Mouse (Mus musculus): Measurements from ENCODE around the gene Rftn1. TPM values are rescaled to one million over a fixed set of nuclear protein-coding genes. Genes with fewer than 3 reads are reported as not detected.

The Rftn1 gene
- polyA plus RNA-seq, 1 experiment from 2014 or later, result 9.7 TPM

- no peak for ATAC-seq (replicated peaks; ENCODE audit: low FRiP score, low TSS enrichment, low read depth)
- no peak for DNase-seq (ENCODE audit: low spot score)
These were observed 89.1 kb downstream of the Rftn1 start for GRCm38 (mm10) chr17:50101416-50101815.

DNA sequence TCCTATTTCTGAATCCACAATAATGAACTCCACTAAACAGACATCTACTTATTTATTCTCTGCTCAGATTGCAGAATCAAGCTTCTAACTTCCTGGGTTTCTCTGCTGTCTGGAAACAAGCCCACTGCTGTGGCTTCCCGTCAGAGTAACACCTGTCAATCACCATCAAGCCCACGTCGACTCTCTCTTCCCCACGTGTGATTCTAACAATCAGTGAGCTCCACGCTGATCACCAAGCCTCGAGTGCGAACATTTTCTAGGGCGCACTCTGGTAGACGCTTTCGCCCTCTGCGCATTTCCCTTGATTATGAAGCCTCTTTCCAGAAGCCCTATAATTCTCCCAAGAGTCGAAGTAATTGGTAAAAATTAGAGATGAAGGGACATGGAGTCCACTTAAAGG is 90.4 kb downstream of the Rftn1 start:
- no peak for ATAC-seq (replicated peaks; ENCODE audit: low FRiP score, low TSS enrichment, low read depth)
- Histone ChIP-seq H3K27me3 (replicated peaks; ENCODE audit: control insufficient read depth, insufficient read depth, low read length) (no peaks in the 10 kb centered on the region), H3K27ac (ENCODE audit: low read depth) (no peak overlapping the region), H3K4me2 (ENCODE audit: low read length) (no peak overlapping the region), H3K4me3 (ENCODE audit: low read depth, low read length) (no peak overlapping the region), H3K9ac (ENCODE audit: low read length) (no peak overlapping the region), H3K36me3 (ENCODE audit: control insufficient read depth, insufficient read depth, low read length) (no peaks in the 10 kb centered on the region), H3K9me3 (ENCODE audit: control insufficient read depth, low read length) (no peaks in the 10 kb centered on the region), H3K4me1 (replicated peaks; ENCODE audit: control insufficient read depth, insufficient read depth, low read length) (no peaks in the 10 kb centered on the region)
- DNase-seq (ENCODE audit: low spot score), result no peak
- 75% methylated on average over 12 of the region's 12 CpGs for WGBS

More at GRCm38 (mm10) chr17:50101416-50101815, 89.1 kb downstream of the Rftn1 start:
- Histone ChIP-seq H3K9me3 (ENCODE audit: control insufficient read depth, low read length) (no peaks in the 10 kb centered on the region), H3K36me3 (ENCODE audit: control insufficient read depth, insufficient read depth, low read length) (no peaks in the 10 kb centered on the region; the same call in 1 of the 2 replicates), H3K4me1 (replicated peaks; ENCODE audit: control insufficient read depth, insufficient read depth, low read length) (no peaks in the 10 kb centered on the region), H3K27ac (ENCODE audit: low read depth) (no peak overlapping the region), H3K9ac (ENCODE audit: low read length) (no peak overlapping the region), H3K27me3 (replicated peaks; ENCODE audit: control insufficient read depth, insufficient read depth, low read length) (no peaks in the 10 kb centered on the region), H3K4me3 (ENCODE audit: low read depth, low read length) (no peak overlapping the region), H3K4me2 (ENCODE audit: low read length) (no peak overlapping the region)
- WGBS, result 92% methylated on average over 3 of the region's 3 CpGs

DNA sequence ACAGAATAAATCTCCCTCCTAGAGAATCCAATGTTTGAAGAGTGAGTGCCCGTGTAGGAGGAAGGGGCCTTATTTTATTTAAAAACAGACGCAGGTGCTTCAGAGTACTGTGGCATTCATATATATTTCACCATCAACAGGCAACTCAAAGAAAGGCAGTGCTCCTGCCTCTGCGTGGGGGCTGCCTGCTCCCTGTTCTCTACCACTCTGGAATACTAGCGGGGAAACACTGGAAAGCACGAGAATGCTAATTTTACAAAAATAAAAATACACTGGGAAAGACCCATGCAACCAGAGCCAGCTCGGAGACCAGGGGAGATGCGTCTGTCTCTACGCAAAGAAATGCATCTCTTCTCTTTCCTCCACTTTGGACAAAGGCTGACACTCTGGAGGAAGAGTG is 91.1 kb downstream of the Rftn1 start:
- ATAC-seq (replicated peaks; ENCODE audit: low FRiP score, low TSS enrichment, low read depth), result no peak
- Histone ChIP-seq H3K4me3 (ENCODE audit: low read depth, low read length) (no peak overlapping the region), H3K9ac (ENCODE audit: low read length) (no peak overlapping the region), H3K27me3 (replicated peaks; ENCODE audit: control insufficient read depth, insufficient read depth, low read length) (no peaks in the 10 kb centered on the region), H3K36me3 (ENCODE audit: control insufficient read depth, insufficient read depth, low read length) (no peaks in the 10 kb centered on the region), H3K4me1 (replicated peaks; ENCODE audit: control insufficient read depth, insufficient read depth, low read length) (no peaks in the 10 kb centered on the region), H3K9me3 (ENCODE audit: control insufficient read depth, low read length) (no peaks in the 10 kb centered on the region), H3K27ac (ENCODE audit: low read depth) (no peak overlapping the region), H3K4me2 (ENCODE audit: low read length) (no peak overlapping the region)
- no peak for DNase-seq (ENCODE audit: low spot score)
- WGBS, result 64% methylated on average over 8 of the region's 8 CpGs

GRCm38 (mm10) chr17:50098297-50098696 is 92.2 kb downstream of the Rftn1 start:
- WGBS, result 89% methylated on average over 6 of the region's 6 CpGs
- Histone ChIP-seq H3K9me3 (ENCODE audit: control insufficient read depth, low read length) (no peaks in the 10 kb centered on the region), H3K4me1 (replicated peaks; ENCODE audit: control insufficient read depth, insufficient read depth, low read length) (no peaks in the 10 kb centered on the region), H3K4me3 (ENCODE audit: low read depth, low read length) (no peak overlapping the region), H3K9ac (ENCODE audit: low read length) (no peak overlapping the region), H3K27me3 (replicated peaks; ENCODE audit: control insufficient read depth, insufficient read depth, low read length) (no peaks in the 10 kb centered on the region), H3K4me2 (ENCODE audit: low read length) (no peak overlapping the region), H3K36me3 (ENCODE audit: control insufficient read depth, insufficient read depth, low read length) (no peaks in the 10 kb centered on the region), H3K27ac (ENCODE audit: low read depth) (no peak overlapping the region)
- ATAC-seq (replicated peaks; ENCODE audit: low FRiP score, low TSS enrichment, low read depth) (no peak), DNase-seq (ENCODE audit: low spot score) (no peak)

GRCm38 (mm10) chr17:50097831-50098230 is 92.6 kb downstream of the Rftn1 start:
- H3K4me2 ChIP-seq (ENCODE audit: low read length), result no peak overlapping the region
- H3K36me3 ChIP-seq (ENCODE audit: control insufficient read depth, insufficient read depth, low read length), result no peaks in the 10 kb centered on the region
- H3K9me3 ChIP-seq (ENCODE audit: control insufficient read depth, low read length), result no peaks in the 10 kb centered on the region
- no peak overlapping the region for H3K4me3 ChIP-seq (ENCODE audit: low read depth, low read length)
- 88% methylated on average over 5 of the region's 5 CpGs for WGBS
- no peak for DNase-seq (ENCODE audit: low spot score)
- H3K27me3 ChIP-seq (replicated peaks; ENCODE audit: control insufficient read depth, insufficient read depth, low read length), result no peaks in the 10 kb centered on the region
- H3K27ac ChIP-seq (ENCODE audit: low read depth), result no peak overlapping the region
- ATAC-seq (replicated peaks; ENCODE audit: low FRiP score, low TSS enrichment, low read depth), result no peak
- no peaks in the 10 kb centered on the region for H3K4me1 ChIP-seq (replicated peaks; ENCODE audit: control insufficient read depth, insufficient read depth, low read length)
- no peak overlapping the region for H3K9ac ChIP-seq (ENCODE audit: low read length)

DNA sequence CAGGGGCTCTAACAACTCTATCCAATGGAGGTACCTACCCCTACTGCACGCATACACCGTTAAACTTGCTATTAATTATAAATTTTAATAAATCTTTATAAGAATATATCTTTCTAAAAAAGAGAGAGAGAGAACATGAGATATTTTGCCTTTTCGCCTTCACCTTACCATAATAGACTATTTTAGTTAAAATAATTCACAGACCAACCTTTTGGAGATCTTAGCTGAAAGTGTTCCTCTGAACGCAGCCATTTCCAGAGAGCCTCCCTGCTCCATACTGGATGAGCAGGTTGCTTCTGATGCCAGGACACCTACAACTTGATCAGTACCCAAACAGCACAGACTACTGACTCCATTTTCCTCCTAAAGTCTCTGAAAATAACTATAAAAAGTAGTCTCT is 94.2 kb downstream of the Rftn1 start:
- Histone ChIP-seq H3K9ac (ENCODE audit: low read length) (no peak overlapping the region), H3K27me3 (replicated peaks; ENCODE audit: control insufficient read depth, insufficient read depth, low read length) (no peaks in the 10 kb centered on the region), H3K36me3 (ENCODE audit: control insufficient read depth, insufficient read depth, low read length) (no peaks in the 10 kb centered on the region), H3K4me3 (ENCODE audit: low read depth, low read length) (no peak overlapping the region), H3K9me3 (ENCODE audit: control insufficient read depth, low read length) (no peaks in the 10 kb centered on the region), H3K4me2 (ENCODE audit: low read length) (no peak overlapping the region), H3K27ac (ENCODE audit: low read depth) (no peak overlapping the region), H3K4me1 (replicated peaks; ENCODE audit: control insufficient read depth, insufficient read depth, low read length) (no peaks in the 10 kb centered on the region)
- 95% methylated on average over 4 of the region's 4 CpGs for WGBS
- DNase-seq (ENCODE audit: low spot score) (no peak), ATAC-seq (replicated peaks; ENCODE audit: low FRiP score, low TSS enrichment, low read depth) (no peak)

DNA sequence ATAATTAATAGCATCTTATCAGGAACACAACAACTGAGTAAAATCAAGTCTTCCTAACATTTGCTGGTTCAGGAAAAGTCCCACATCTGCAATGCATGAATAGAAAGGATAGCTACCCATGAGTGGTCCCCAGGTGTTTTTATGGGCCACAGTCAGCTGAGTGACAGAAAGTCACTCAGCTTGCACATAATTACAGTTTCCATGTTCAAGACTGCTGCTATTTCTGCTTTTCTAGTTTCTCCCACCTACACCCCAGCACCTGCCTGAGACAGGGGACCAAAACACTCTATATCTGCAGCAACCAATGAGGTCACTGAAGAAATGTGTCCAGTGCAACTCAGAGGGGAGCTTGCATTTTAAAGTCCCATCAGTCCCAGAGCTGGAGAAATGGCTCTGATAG is 95.9 kb downstream of the Rftn1 start:
- H3K27ac ChIP-seq (ENCODE audit: low read depth), result no peak overlapping the region
- ATAC-seq (replicated peaks; ENCODE audit: low FRiP score, low TSS enrichment, low read depth), result no peak

GRCm38 (mm10) chr17:50094077-50094476 is 96.4 kb downstream of the Rftn1 start:
- no peak for ATAC-seq (replicated peaks; ENCODE audit: low FRiP score, low TSS enrichment, low read depth)
- H3K4me1 ChIP-seq (replicated peaks; ENCODE audit: control insufficient read depth, insufficient read depth, low read length), result no peaks in the 10 kb centered on the region
- H3K4me2 ChIP-seq (ENCODE audit: low read length), result no peak overlapping the region
- DNase-seq (ENCODE audit: low spot score), result no peak
- H3K27me3 ChIP-seq (replicated peaks; ENCODE audit: control insufficient read depth, insufficient read depth, low read length), result no peaks in the 10 kb centered on the region
- H3K36me3 ChIP-seq (ENCODE audit: control insufficient read depth, insufficient read depth, low read length), result no peaks in the 10 kb centered on the region
- H3K27ac ChIP-seq (ENCODE audit: low read depth), result no peak overlapping the region
- no peaks in the 10 kb centered on the region for H3K9me3 ChIP-seq (ENCODE audit: control insufficient read depth, low read length)
- H3K9ac ChIP-seq (ENCODE audit: low read length), result no peak overlapping the region
- 78% methylated on average over 5 of the region's 5 CpGs for WGBS
- no peak overlapping the region for H3K4me3 ChIP-seq (ENCODE audit: low read depth, low read length)

More for the DNA sequence above, 95.9 kb downstream of the Rftn1 start:
- no peaks in the 10 kb centered on the region for H3K4me1 ChIP-seq (replicated peaks; ENCODE audit: control insufficient read depth, insufficient read depth, low read length)
- no peak overlapping the region for H3K9ac ChIP-seq (ENCODE audit: low read length)
- no peak overlapping the region for H3K4me2 ChIP-seq (ENCODE audit: low read length)
- DNase-seq (ENCODE audit: low spot score), result no peak
- H3K4me3 ChIP-seq (ENCODE audit: low read depth, low read length), result no peak overlapping the region
- H3K36me3 ChIP-seq (ENCODE audit: control insufficient read depth, insufficient read depth, low read length), result no peaks in the 10 kb centered on the region
- H3K9me3 ChIP-seq (ENCODE audit: control insufficient read depth, low read length), result no peaks in the 10 kb centered on the region
- no peaks in the 10 kb centered on the region for H3K27me3 ChIP-seq (replicated peaks; ENCODE audit: control insufficient read depth, insufficient read depth, low read length)

DNA sequence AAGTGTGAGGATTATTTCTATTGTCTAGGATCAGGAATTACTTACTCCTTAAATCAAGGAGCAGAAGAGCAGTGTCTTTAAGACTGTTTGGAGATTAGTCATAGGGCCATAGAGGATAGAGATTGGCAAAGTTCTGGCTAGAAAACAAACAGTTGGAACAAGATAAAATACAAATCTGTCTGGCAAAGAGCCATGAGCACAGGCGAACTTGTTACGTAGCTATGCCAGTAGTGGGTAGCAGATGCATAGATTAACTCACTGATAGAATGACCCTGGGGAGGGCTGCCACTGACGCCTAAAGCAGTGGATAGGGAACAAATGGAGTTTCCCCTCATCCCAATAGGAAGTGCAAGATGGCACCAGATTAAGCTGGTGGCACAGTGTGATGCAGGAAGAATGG is 97.1 kb downstream of the Rftn1 start:
- WGBS, result 72% methylated on average over 3 of the region's 3 CpGs
- Histone ChIP-seq H3K4me1 (replicated peaks; ENCODE audit: control insufficient read depth, insufficient read depth, low read length) (no peaks in the 10 kb centered on the region), H3K4me2 (ENCODE audit: low read length) (no peak overlapping the region), H3K9me3 (ENCODE audit: control insufficient read depth, low read length) (no peaks in the 10 kb centered on the region), H3K4me3 (ENCODE audit: low read depth, low read length) (no peak overlapping the region), H3K27me3 (replicated peaks; ENCODE audit: control insufficient read depth, insufficient read depth, low read length) (no peaks in the 10 kb centered on the region), H3K9ac (ENCODE audit: low read length) (no peak overlapping the region), H3K27ac (ENCODE audit: low read depth) (no peak overlapping the region), H3K36me3 (ENCODE audit: control insufficient read depth, insufficient read depth, low read length) (no peaks in the 10 kb centered on the region)
- no peak for ATAC-seq (replicated peaks; ENCODE audit: low FRiP score, low TSS enrichment, low read depth)
- DNase-seq (ENCODE audit: low spot score), result no peak

Data from intestine, embryonic 14.5 days (tissue).